Mouse (Mus musculus) lung, embryonic 16.5 days (tissue): ENCODE results near the gene Ryr3. TPM values are rescaled to one million over a fixed set of nuclear protein-coding genes. Genes with fewer than 3 reads are reported as not detected.

Experiments
- ATAC-seq: fragments of 200-750 bp; cut with Nextera tagmentation; 2 replicates; pipeline ENCODE4 v1.8.0; 2017; ENCODE audit warnings: low read depth, mild to moderate bottlenecking, moderate library complexity
- H3K27ac ChIP-seq: fragments of 300-500 bp; sonication (generic); 2 replicates; pipeline ENCODE4 v1.5.1; 2014; ENCODE audit warnings: mild to moderate bottlenecking, control low read depth, low read length
- H3K27me3 ChIP-seq: fragments of 300-500 bp; sonication (generic); 2 replicates; pipeline ENCODE4 v1.6.1; 2014; ENCODE audit warnings: low read depth, low read length, mixed read lengths; ENCODE audit not compliant: control insufficient read depth, insufficient read depth
- H3K36me3 ChIP-seq: fragments of 300-500 bp; sonication (generic); 2 replicates; pipeline ENCODE4 v1.6.1; 2014; ENCODE audit warnings: low read length; ENCODE audit not compliant: control insufficient read depth, insufficient read depth
- H3K4me1 ChIP-seq: fragments of 300-500 bp; sonication (generic); replicated peaks from 2 replicates; pipeline ENCODE4 v1.6.1; 2014; ENCODE audit warnings: low read length, mixed read lengths; ENCODE audit not compliant: control insufficient read depth, insufficient read depth
- H3K4me2 ChIP-seq: fragments of 300-500 bp; sonication (generic); 2 replicates; pipeline ENCODE4 v1.6.1; 2014; ENCODE audit warnings: low read depth, low read length, control low read depth
- H3K4me3 ChIP-seq: fragments of 300-500 bp; sonication (generic); 2 replicates; pipeline ENCODE4 v1.5.1; 2014; ENCODE audit warnings: mild to moderate bottlenecking, low read length, control low read depth
- H3K9ac ChIP-seq: fragments of 300-500 bp; sonication (generic); 2 replicates; pipeline ENCODE4 v1.6.1; 2014; ENCODE audit warnings: low read length, control low read depth
- H3K9me3 ChIP-seq: fragments of 300-500 bp; sonication (generic); 2 replicates; pipeline ENCODE4 v1.6.1; 2016; ENCODE audit warnings: low read length; ENCODE audit not compliant: control insufficient read depth
- WGBS: fragments of 180-500 bp; shearing (Covaris S2); extraction: QIAGEN DNeasy Blood & Tissue Kit; methylation state at CpG from one replicate; pipeline ENCODE4 v1.1.7; 2014; 5-methylcytosine and 5-hydroxymethylcytosine counted together
- polyA plus RNA-seq: library from polyadenylated mRNA; unstranded; fragments of >200 nt; fragmentation: Nextera tagmentation; extraction: Ambion mirVana; gene quantifications from 2 replicates; pipeline ENCODE4 v1.2.1, GENCODE M21; 2015

The Ryr3 gene
- 2.0 and 3.2 TPM in 2 replicates for polyA plus RNA-seq

- Histone ChIP-seq H3K4me1 (no peaks in the 10 kb centered on the region), H3K9ac (peak within 1 kb of the TSS; percentile 54), H3K27ac (no peak within 1 kb of the TSS), H3K4me2 (peak within 1 kb of the TSS; percentile 79), H3K27me3 (peaks cover 20% of the 10 kb centered on the region), H3K9me3 (no peaks in the 10 kb centered on the region), H3K4me3 (peak within 1 kb of the TSS; percentile 57), H3K36me3 (no peaks in the 10 kb centered on the region)
- under 1% methylated on average over 22 of the region's 72 CpGs for WGBS
- peak; percentile 95 for ATAC-seq
Observed at GRCm38 (mm10) chr2:113216746-113217461, at the start of gene Ryr3. TSS of gene Ryr3 (minus strand) at chr2:113217096.

GRCm38 (mm10) chr2:113238871-113239270, 22.0 kb upstream of the Ryr3 start:
- H3K9ac ChIP-seq, result no peak overlapping the region
- no peak overlapping the region for H3K27ac ChIP-seq
- H3K9me3 ChIP-seq, result no peaks in the 10 kb centered on the region
- H3K4me2 ChIP-seq, result no peak overlapping the region
- no peaks in the 10 kb centered on the region for H3K36me3 ChIP-seq
- ATAC-seq, result no peak
- H3K27me3 ChIP-seq, result no peaks in the 10 kb centered on the region
- 42% methylated on average over 5 of the region's 5 CpGs for WGBS
- H3K4me1 ChIP-seq, result no peaks in the 10 kb centered on the region
- no peak overlapping the region for H3K4me3 ChIP-seq

- no peaks in the 10 kb centered on the region for H3K36me3 ChIP-seq
- H3K4me3 ChIP-seq, result no peak overlapping the region
- no peaks in the 10 kb centered on the region for H3K4me1 ChIP-seq
- WGBS, result 59% methylated on average over 1 of the region's 1 CpGs
- H3K27ac ChIP-seq, result no peak overlapping the region
- H3K9ac ChIP-seq, result no peak overlapping the region
- no peak for ATAC-seq
- H3K27me3 ChIP-seq, result no peaks in the 10 kb centered on the region
- H3K4me2 ChIP-seq, result no peak overlapping the region
- no peaks in the 10 kb centered on the region for H3K9me3 ChIP-seq
Observed at GRCm38 (mm10) chr2:113236993-113237392, 20.1 kb upstream of the Ryr3 start.

GRCm38 (mm10) chr2:113234559-113234958, 17.7 kb upstream of the Ryr3 start:
- no peak overlapping the region for H3K9ac ChIP-seq
- H3K27me3 ChIP-seq, result no peaks in the 10 kb centered on the region
- H3K4me1 ChIP-seq, result no peaks in the 10 kb centered on the region
- no peak overlapping the region for H3K4me2 ChIP-seq
- no peaks in the 10 kb centered on the region for H3K36me3 ChIP-seq
- no peak overlapping the region for H3K4me3 ChIP-seq
- H3K9me3 ChIP-seq, result no peaks in the 10 kb centered on the region
- whole genome bisulfite sequencing, result 21% methylated on average over 3 of the region's 3 CpGs
- H3K27ac ChIP-seq, result no peak overlapping the region
- ATAC-seq, result no peak

GRCm38 (mm10) chr2:113233356-113233755, 16.5 kb upstream of the Ryr3 start:
- H3K36me3 ChIP-seq, result no peaks in the 10 kb centered on the region
- H3K27ac ChIP-seq, result no peak overlapping the region
- H3K4me3 ChIP-seq, result no peak overlapping the region
- no peaks in the 10 kb centered on the region for H3K27me3 ChIP-seq
- no peak overlapping the region for H3K4me2 ChIP-seq
- H3K4me1 ChIP-seq, result no peaks in the 10 kb centered on the region
- H3K9ac ChIP-seq, result no peak overlapping the region
- WGBS, result 49% methylated on average over 3 of the region's 3 CpGs
- H3K9me3 ChIP-seq, result no peaks in the 10 kb centered on the region
- ATAC-seq, result no peak

GRCm38 (mm10) chr2:113216105-113216745, 671 bp downstream of the Ryr3 start:
- H3K4me2 ChIP-seq, result peak overlapping the region; percentile 79
- H3K27ac ChIP-seq, result no peak overlapping the region

GRCm38 (mm10) chr2:113210023-113210422, 6.9 kb downstream of the Ryr3 start:
- H3K36me3 ChIP-seq, result no peaks in the 10 kb centered on the region
- H3K4me2 ChIP-seq, result no peak overlapping the region
- no peaks in the 10 kb centered on the region for H3K9me3 ChIP-seq
- no peaks in the 10 kb centered on the region for H3K4me1 ChIP-seq
- no peak overlapping the region for H3K9ac ChIP-seq
- 79% methylated on average over 3 of the region's 3 CpGs for WGBS
- H3K4me3 ChIP-seq, result no peak overlapping the region
- H3K27me3 ChIP-seq, result peaks cover under 1% of the 10 kb centered on the region; the same call in 1 of the 2 replicates
- no peak for ATAC-seq
- no peak overlapping the region for H3K27ac ChIP-seq

More at GRCm38 (mm10) chr2:113216105-113216745, 671 bp downstream of the Ryr3 start:
- no peak for ATAC-seq
- H3K36me3 ChIP-seq, result no peaks in the 10 kb centered on the region
- peak overlapping the region; percentile 57 for H3K4me3 ChIP-seq
- H3K4me1 ChIP-seq, result no peaks in the 10 kb centered on the region
- H3K27me3 ChIP-seq, result peaks cover 20% of the 10 kb centered on the region
- 4% methylated on average over 23 of the region's 23 CpGs for WGBS
- no peaks in the 10 kb centered on the region for H3K9me3 ChIP-seq
- peak overlapping the region; percentile 48 for H3K9ac ChIP-seq

- H3K9me3 ChIP-seq, result no peaks in the 10 kb centered on the region
- WGBS, result 73% methylated on average over 9 of the region's 9 CpGs
- no peak overlapping the region for H3K4me2 ChIP-seq
- no peaks in the 10 kb centered on the region; the same call in 1 of the 2 replicates for H3K27me3 ChIP-seq
- H3K4me1 ChIP-seq, result no peaks in the 10 kb centered on the region
- H3K4me3 ChIP-seq, result no peak overlapping the region
- no peak overlapping the region for H3K9ac ChIP-seq
- no peak overlapping the region for H3K27ac ChIP-seq
- no peaks in the 10 kb centered on the region for H3K36me3 ChIP-seq
- ATAC-seq, result peak; percentile 36; the same call in 1 of the 2 replicates
Observed at GRCm38 (mm10) chr2:113209263-113209662, 7.6 kb downstream of the Ryr3 start.

GRCm38 (mm10) chr2:113202857-113203256, 14.0 kb downstream of the Ryr3 start:
- no peak for ATAC-seq
- peaks cover 2% of the 10 kb centered on the region; the same call in 1 of the 2 replicates for H3K9me3 ChIP-seq
- no peaks in the 10 kb centered on the region for H3K4me1 ChIP-seq
- no peaks in the 10 kb centered on the region for H3K36me3 ChIP-seq
- WGBS, result 70% methylated on average over 6 of the region's 6 CpGs
- H3K4me2 ChIP-seq, result no peak overlapping the region
- H3K9ac ChIP-seq, result no peak overlapping the region
- H3K27me3 ChIP-seq, result no peaks in the 10 kb centered on the region
- H3K27ac ChIP-seq, result no peak overlapping the region
- no peak overlapping the region for H3K4me3 ChIP-seq
